Mouse (Mus musculus) heart, adult 9 months (tissue): ENCODE measurements around the gene Smox.
"Not testable (repeated sequence)": the region's sequence is repeated elsewhere in the genome, so short reads cannot be mapped to it uniquely, and the experiment has no call there.

Experiments used
- DNase-seq, 2 experiments: peaks; one replicate each; pipeline ENCODE4 v3.0.0; 2022; ENCODE audit warnings: low spot score in 2 of 2

The Smox gene

DNA sequence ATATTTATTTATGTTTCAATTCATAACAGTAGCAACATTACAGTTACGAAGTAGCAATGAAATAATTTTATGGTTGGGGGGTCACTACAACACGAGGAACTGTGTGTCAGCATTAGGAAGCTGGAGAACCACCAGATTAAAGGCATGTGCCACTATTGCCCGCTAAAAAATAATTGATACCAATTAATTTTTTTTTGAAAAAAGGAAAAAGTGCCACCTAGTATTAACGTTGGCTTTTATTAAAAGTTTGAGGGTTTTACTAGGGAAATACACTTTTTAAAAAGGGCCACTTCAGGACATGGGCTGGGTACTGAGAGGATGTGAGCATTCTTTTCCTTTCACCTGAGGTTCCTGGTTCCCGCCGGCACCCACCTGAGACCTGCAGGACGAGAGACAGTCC, at the start of gene Smox:
Gene Smox (plus strand): TSS at position 301 of the 400 bp plus-strand sequence.
- DNase-seq, result no peak

DNA sequence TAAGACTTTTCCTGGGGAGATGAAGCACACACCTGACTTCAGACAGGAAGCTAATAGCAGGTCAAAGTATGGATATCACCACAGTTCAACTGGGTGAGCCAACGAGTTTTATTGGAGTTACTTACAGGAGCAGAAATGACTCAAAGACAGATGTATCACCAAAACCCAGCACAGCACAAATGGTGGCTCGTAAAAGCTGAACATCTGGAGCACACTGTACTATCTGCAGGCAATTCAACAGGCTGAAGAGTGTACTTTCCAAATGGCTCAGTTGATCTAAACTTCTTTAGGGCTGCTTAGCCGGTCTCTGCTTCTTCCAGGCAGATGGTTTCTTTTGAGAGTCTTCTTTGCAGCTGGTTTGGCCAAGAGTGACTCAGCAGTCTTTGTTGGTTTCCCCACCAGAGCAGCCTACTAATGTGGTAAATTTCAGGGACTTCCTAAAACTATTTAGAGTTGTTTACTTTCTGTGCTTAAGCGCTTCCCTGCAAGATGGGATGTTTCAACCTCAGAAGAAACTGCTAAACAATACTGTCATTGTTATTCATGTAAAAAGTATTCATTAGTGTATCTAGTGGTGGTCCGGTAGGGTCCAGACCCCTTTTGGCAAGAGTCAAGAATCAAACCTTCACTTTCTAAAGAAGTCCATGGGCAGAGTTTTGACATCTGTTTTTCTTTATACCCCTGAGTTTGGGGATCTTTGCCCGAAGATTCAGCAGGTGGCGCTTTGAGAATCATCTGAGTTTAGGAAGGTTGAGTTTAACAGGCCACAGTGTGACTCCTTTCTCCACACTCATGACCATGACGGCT, 48.0 kb upstream of the Smox start:
- DNase-seq, result no peak

DNA sequence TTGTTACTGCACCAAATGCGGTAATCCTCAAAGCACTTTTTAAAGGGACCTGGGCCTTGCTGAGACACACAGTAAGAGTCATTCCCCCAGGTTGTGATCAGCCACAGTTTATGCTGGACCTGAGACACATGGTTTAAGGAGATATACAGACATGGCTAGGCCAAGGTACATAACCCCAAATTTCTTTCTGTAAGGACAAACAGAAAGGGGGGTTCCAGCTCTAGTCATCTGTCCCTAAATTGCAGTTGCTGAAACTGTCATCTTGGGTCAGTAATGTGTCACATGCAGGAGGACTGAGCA, 47.5 kb upstream of the Smox start:
- DNase-seq, result no peak

DNA sequence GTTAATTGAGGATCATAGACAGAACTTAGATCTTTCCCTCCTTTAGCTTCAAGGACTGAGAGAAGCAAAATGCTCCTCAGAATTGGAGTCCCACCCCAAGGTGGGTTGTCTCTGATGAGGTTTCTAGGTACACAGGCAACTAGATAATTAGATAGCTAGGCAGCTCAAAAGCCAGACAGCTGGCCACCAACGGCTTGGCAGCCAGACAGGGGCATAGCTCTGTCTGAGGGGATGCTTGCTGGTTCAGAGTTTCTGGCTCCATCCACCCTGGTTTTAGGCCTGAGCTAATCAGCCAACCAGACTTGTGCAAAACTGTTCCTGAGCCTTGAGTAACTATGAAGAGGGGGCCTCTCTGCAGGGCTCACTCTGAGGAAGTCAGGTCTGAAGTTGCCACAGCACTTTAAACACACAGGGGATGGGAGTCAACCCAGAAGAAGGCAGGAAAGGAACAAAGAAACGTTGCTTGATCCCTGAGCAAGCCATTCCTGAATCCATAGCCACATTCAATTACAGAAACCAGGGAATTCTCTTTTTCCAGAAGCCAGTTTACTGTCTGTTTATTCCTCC, 44.8 kb upstream of the Smox start:
- no peak for DNase-seq

DNA sequence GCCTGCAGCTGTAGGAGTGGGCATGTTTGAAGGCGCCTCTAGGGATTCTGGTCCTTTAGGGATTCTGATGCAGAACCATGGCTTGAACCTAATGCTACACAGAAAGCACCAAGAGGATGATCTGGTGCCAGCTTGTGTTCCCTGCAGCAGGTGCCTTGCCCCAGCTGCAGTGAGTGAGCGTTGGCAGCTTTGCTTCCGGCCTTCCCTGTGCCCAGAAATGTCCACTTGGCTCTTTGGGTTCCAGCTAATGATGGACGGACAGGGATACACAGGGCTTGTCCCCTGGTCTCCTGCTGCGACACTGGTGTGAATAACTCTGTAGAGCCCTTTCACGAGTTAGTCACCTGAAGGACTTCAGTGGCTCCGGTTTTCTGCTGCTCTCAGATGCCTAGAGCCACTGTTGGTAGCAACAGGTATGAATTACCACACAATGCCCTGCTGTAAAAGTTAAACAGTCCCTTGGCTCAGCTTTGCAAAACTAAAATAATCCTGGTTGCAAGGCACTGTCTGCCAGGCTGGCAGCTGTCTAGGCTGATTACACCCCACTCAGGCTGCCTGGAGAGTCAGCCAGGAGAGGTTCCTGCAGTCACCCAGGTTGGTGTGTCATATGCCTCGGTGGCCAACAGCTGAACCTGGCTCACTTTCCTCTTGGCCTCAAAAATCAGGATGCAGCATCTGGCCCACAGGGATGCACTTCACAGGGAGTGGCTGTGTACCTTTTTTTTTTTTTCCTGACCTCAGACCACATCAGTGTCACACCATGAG, 43.5 kb upstream of the Smox start:
- peak; percentile 57 to 59 for DNase-seq

DNA sequence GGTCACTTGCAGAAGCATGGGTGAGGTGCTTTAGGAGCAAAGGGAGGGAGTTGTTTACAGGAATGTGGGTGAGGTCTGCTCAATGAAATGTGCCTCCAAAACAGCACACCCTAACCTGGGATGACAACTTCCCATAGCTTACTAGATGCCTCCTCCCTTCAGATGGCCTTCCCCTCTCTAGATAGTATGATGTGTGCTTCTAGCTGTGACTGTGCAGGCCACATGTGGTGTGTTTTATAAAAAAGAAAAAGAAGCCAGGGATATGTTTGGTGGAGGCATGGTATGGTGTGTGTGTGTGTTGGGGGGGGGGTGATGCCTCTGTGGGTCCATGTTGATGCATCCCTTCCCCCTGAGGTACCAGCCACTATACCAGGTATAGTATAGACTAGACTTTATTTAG, 42.9 kb upstream of the Smox start:
- DNase-seq, result no peak

DNA sequence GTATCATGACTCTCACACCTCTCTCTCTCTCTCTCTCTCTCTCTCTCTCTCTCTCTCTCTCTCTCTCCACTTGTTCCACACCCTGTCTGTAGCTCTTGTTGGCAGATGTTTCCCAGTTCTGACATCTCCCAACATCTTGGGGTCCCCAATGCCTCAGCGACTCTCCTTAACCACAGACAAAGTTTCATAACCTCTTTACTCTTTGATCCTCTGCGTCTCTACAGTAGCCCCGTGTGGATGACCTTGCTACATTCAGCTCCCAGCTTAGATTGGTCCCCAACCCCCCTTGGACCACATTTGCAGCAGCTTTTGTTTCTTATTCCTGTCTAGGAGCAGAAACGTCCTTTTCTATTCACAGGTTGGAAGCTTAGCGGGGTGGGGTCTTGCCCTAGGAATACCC, 41.6 kb upstream of the Smox start:
- DNase-seq, result no peak

DNA sequence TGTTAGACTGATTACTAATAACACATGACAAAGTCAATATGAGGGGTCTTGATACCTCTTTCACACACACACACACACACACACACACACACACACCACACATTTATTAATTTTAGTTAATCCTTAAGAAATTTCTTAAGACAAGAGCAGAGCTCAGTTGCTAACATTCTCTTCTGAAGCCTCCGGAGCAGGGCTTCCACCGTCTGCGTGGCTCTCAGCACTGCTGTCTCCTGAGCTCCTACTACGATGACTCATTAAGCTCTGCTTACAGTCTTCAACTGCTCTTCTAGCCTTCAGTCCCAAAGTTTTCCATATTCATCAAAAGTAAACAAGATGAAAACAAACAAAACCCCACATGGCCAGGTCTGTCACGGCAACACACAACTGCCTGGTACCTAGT, 40.8 kb upstream of the Smox start:
- no peak for DNase-seq

DNA sequence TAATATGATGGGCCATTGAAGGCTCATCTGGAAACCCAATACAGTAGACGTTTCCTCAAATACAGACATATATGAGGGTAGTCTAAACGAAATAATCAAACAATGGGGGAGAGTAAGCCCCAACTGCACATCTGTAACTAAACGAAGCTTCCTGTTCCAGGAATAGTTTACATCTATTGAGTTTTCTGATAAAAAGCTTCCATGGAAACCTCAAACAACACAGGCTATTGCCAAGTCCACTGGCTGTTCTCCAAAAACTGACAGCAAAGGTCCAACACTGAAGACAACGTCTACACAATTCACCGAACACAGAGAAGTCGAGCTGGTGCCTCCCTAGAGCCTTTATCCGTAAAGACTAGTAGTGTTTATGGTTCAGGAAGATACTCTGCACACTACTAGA, 33.6 kb upstream of the Smox start:
- DNase-seq, result peak in 1 of 2 experiments; percentile 55

DNA sequence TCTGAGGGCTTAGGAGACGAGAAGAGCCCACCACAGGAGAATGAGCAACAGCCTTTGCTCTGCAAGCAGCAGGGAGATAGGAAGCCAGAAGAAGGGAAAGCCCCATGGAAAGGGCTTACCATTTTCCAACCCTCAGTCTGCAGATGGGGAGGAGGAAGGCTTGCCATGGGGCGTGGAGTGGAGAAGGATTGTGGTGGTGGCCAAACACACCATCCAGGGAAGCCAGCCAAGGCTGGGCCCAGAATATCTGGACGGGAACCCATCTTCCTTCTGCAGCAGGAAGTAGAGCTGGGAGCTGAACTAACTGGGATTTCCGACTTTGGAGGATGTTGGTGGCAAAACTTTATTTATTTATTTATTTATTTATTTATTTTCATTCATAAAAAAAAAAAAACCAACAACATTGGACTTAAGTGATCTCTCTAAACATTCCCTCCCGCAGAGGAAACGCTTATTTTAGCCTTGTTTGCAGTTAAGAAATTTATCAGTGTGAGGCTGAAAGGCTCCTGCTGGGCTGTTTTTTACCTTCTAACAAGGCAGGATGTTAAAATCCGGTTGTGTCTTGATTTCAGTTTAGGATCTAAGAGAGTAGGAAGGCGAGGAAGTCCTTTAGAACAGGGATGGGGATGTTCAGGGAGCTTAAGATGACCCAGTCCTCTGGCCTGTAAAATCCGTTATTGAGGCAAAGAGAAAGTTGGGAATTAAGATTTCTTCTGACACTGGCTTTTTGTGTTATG, 30.2 kb upstream of the Smox start:
- peak; percentile 69 to 79 for DNase-seq

DNA sequence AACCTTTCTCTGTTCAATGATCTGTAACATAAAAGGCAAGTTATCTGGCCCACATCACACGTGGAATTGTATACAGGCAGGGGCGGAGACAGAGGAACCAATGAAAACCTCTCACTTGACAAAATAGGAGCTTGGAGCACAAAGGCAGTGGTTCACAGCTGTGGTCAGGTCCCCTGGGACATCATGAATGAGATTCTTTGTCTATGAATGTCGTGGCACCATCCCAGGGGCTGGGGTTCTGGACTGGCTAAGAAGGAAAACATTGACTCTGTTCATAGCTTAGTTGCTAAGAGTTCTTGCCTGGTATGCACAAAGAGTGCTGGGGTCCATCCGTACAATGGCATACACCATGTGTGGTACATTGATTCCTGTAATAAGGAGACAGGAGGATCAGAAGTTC, 28.3 kb upstream of the Smox start:
- DNase-seq, result peak; percentile 47 to 48

DNA sequence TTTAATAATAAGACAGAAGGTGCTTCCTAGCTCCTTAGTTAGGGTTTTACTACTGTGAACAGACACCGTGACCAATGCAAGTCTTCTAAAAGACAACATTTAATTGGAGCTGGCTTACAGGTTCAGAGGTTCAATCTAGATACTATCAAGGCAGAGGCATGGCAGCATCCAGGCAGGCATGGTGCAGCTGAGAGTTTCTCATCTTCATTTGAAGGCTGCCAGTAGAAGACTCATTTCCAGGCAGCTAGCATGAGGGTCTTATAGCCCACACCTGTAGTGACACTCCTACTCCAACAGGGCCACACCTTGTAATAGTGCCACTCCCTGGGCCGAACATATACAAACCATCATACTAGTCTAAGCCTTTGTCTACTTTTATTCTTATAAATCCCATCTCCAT, 27.1 kb upstream of the Smox start:
- no peak for DNase-seq

DNA sequence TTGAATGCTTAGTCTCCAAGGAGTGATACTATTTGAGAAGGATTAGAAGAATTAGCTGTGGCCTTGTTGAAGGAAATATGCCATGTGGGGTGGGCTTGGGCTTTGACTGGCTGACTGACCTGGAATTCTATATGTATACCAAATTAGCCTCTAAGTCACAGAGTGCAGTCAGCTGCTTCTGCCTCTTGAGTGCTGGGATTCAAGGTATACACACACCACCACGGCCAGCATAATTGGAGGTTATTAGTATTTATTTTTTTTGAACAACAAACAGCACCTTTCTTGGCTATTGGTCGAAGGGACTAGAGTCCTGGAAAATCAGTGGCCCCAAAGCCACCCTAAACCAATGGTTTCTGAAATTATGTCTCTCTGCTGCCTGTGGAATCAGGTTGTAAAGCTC, 24.6 kb upstream of the Smox start:
- no peak for DNase-seq

DNA sequence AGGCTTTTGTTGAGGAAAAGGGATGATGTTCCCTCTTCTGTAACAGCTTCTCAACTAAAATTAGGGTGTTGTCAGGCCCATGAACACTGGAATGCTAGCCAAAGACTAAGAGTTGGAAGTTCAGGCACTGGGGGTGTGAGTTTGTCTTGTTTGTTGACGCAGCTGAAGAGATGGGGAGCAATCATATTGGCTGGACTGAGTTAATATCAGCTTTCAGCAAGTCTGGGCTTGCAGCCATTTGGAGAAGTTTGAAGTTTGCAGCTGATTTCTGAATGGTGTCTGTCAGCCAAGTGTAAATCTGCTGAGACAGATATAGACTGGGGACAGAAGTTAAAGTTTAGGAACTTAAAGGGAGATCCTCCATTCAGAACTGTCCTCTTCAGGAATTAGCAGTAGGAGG, 21.4 kb upstream of the Smox start:
- peak; percentile 66 to 72 for DNase-seq

DNA sequence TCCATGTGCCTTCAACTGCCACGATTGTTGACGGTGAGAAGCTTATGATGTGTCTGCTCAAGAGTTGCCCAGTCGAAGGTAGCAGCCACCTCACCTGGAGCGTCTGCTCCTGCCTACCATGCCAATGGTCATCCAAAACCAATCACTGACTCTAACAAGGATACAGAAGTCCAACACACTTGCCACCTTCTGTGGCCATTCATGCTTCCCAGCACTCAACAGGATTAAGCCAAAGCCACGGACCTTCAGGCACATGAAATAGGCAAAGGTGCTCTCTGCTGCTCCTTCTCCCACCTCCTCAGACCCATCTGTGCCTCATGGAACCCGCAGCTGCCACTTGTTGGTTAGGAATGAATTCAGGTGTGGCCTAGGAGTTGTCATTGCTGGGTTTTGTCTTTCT, 17.5 kb upstream of the Smox start:
- DNase-seq, result no peak

DNA sequence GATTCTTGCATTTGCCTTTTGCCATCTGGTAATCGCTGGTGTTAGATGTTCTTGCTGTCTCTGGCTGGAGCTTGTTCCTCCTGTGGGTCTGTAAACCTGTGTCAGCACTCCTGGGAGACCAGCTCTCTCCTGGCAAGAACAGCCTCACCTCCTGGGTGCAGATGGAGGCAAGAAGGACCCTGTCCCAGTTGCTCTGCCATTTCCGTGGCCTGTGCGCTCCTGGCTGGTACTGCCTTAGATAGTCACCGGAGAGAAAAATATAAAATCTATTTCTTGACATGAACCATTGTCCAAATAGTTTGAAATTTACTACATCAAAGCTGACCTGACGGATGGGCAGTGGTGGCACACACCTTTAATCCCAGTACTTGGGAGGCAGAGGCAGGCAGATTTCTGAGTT, 14.2 kb upstream of the Smox start:
- not testable (repeated sequence) for DNase-seq

DNA sequence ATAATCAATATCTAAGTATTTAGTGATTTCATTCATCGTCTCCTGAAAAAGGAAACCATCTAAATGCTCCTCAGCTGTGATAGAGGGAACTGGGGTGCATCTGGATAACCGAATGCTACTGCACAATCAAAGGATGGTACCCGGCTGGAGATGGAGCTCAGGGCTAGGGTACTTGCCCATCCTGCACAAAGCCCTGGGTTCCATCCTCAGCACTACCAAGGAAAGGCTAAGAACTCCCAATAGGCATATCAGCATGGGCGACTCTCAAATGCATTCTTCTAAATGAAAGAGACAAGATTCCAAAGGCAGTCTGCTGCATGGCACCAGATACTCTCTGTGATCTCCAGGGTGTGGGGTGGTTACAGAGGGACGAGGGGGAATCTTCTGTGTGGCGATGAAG, 13.4 kb upstream of the Smox start:
- DNase-seq, result no peak

DNA sequence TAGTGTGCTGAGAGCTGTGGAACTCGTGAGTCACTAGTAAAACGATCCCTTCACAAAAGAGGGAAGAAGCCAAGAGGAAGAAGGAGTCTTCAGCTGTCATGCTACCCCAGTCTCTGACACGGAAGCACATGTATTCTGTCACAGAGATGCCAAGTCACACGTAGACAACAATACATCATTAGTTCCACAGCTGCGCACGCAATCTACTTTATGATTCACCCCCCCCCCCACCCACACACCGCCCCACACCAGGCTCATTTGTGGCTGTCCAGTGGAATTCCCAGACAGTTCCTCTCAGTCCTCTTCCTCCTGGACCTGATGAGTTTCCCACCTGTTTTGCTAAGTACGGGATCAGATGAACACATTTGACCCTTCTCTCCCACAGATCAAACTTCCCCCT, 12.9 kb upstream of the Smox start:
- peak; percentile 43 to 75 for DNase-seq

DNA sequence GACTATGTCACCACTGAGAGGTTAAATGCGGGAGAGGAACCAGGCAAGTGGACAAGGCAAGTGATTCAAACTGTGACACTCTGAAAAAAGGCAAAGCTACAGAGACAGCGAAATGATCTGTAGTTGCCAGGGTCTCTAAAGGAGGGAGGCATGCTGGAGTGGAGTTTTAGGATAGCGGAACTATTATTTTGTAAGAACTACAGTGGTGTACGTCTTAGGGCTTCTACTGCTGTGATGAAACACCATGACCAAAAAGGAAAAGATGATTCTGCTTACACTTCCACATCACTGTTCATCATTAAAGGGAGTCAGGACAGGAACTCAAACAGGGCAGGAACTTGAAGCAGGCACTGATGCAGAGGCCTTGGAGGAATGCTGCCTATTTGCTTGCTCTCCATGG, 12.4 kb upstream of the Smox start:
- DNase-seq, result no peak

DNA sequence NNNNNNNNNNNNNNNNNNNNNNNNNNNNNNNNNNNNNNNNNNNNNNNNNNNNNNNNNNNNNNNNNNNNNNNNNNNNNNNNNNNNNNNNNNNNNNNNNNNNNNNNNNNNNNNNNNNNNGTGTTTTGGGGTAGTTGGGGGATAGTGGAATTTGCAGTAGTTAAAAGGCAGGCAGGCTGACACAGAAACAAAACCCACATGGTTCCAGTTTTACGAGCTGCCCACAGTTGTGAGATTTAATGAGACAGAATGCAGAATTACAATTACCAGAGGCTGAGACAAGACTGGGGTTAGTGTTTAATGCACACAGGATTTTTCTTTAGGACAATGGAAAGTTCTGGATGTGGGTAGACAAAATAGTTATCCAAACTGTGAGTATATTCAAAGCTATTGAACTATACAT, 9.6 kb upstream of the Smox start:
- no peak for DNase-seq

DNA sequence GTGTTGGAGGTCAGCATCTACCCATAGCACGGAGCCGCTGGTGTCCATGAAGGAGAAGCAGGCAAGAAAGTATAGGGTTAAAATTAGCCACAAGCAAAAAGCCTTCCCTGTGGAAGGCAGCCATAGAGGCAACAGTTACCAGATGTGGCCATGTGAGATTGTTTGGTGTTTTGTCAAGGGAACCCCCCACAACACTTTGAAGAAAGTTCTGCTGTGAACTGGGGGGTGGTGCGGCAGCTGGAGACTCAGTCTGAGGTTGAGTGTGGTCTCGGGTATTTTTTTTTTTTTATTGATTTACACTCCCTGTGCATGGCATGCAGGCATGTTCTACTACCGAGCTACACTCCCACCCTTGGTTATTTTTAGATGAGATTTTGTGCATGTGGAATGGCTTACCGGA, 8.8 kb upstream of the Smox start:
- no peak for DNase-seq

DNA sequence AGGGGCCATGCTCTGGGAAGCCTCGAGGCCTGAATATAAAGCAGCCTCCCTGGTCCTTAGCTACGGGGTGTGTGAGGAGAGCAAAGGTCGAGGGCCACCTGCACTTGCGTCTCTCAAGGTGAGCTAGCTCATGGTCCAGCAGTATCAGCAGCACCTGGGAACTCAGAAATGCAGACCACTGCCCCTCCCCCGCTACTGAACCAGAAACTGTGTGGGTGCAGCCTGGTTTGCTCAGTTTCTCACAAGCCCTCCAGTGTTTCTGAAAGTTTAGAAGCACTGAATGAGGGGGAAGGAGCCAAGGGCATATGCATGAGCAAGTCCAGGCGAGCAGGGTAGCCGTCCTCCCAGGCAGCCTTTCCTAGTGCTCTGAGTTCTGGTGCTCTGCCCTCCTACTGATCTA, 7.7 kb upstream of the Smox start:
- no peak for DNase-seq

DNA sequence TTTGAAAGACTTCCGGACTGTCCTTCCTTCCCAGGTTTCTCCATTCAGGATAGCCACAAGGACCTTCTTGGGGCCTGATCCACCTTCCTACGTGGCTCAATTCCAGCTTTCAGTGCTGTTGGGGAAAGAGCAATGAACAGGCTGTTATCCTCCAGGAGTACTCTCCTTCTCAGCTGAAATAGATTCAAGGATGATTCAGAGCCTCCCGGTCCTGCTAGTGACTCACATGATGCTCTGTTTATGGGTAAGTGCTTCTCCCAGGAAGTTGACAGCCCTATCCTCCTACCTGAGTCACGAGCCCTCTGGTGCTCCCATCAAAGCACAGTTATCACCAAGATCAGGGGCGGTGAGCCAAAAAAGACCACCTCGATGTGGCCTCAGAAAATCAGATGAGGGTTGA, 7.1 kb upstream of the Smox start:
- no peak for DNase-seq
